13 mouse cellular contexts compared by ENCODE assay signal in genomic region chr3:121474738-121475137, GRCm38 (mm10). TPM values are rescaled to one million over a fixed set of nuclear protein-coding genes. Genes with fewer than 3 reads are reported as not detected.
A peak's percentile ranks its signal among the peaks of the same experiment; 100 is the strongest.
DNase-seq lines count a peak whose midpoint lies in the region; ATAC-seq lines count a peak whose summit lies in the region.
"Had no signal": no experiment of that assay in that cellular context is flagged by ENCODE, and none has a peak within 500 bp of the region (broad histone marks: within the 10 kb centered on the region; RNA-seq: fewer than 3 reads in every experiment).

No protein-coding gene starts in this region.

- peak; percentile 77 for ATAC-seq in liver, embryonic 16.5 days (ENCODE audit: low read depth)

- no peaks in the 10 kb centered on the region for H3K9me3 ChIP-seq in liver, embryonic 16.5 days (replicated peaks; ENCODE audit: control insufficient read depth, low read length)
- H3K9me3 ChIP-seq: limb, embryonic 13.5 days had no signal

- DNase-seq in MEL-GATA-1-ER (ENCODE audit: extremely low read depth, low read depth): peak; percentile 71
- DNase-seq in c-Kit-positive CD71-positive TER-119-positive erythroid progenitor cells, embryonic 14.5 days (ENCODE audit: low spot score): peak; percentile 43
- DNase-seq in thymus, postnatal 10 days (ENCODE audit: low spot score in 2 of 2): peak; percentile 38 to 42
- DNase-seq in lung, postnatal 25 days (ENCODE audit: low spot score): no peak
- no peak for DNase-seq in kidney, postnatal 4 days
- DNase-seq in embryo, embryonic 9.5 days (ENCODE audit: extremely low spot score): no peak
- DNase-seq in kidney, postnatal 36 days: no peak
- DNase-seq: gastrocnemius, postnatal 36 days; lung, postnatal 14 days; midbrain, embryonic 14.5 days had no signal

- WGBS in liver, embryonic 16.5 days (ENCODE audit: insufficient replicate concordance): 18% methylated on average over 3 of the region's 3 CpGs

- H3K27me3 ChIP-seq in liver, embryonic 16.5 days (ENCODE audit: control insufficient read depth, insufficient read depth, low read depth, low read length): no peaks in the 10 kb centered on the region
- H3K27me3 ChIP-seq: limb, embryonic 13.5 days had no signal

- H3K27ac ChIP-seq in liver, embryonic 16.5 days (ENCODE audit: low read length): peak overlapping the region; percentile 1; the same call in 1 of the 2 replicates
- H3K27ac ChIP-seq: kidney, postnatal 0 days; limb, embryonic 13.5 days had no signal

- H3K4me3 ChIP-seq in liver, embryonic 16.5 days (ENCODE audit: low read depth, low read length): no peak overlapping the region
- H3K4me3 ChIP-seq: limb, embryonic 13.5 days had no signal

- H3K4me2 ChIP-seq in liver, embryonic 16.5 days (ENCODE audit: low read depth, low read length): no peak overlapping the region
- H3K4me2 ChIP-seq: limb, embryonic 13.5 days had no signal

- peaks cover 7% of the 10 kb centered on the region for H3K4me1 ChIP-seq in liver, embryonic 16.5 days (ENCODE audit: control insufficient read depth, low read depth, low read length)

- no peak overlapping the region for H3K9ac ChIP-seq in liver, embryonic 16.5 days (ENCODE audit: low read depth, low read length)
- H3K9ac ChIP-seq: limb, embryonic 13.5 days had no signal

- H3K36me3 ChIP-seq in liver, embryonic 16.5 days (ENCODE audit: control insufficient read depth, insufficient read depth): no peaks in the 10 kb centered on the region
- H3K36me3 ChIP-seq: limb, embryonic 13.5 days had no signal

RNA-seq across cellular contexts. Expression of gene Cnn3, which starts 48.4 kb away (rescaled TPM):
- 100.0 and 103 TPM in 2 replicates for polyA plus RNA-seq in liver, embryonic 16.5 days (2015; fragmentation: Nextera tagmentation; extraction: Ambion mirVana)

RNA-seq across cellular contexts. Expression of gene Slc44a3, which starts 57.5 kb away (rescaled TPM):
- 19.0 and 22.8 TPM in 2 replicates for polyA plus RNA-seq in liver, embryonic 16.5 days (2015; fragmentation: Nextera tagmentation; extraction: Ambion mirVana)

Comparison
In these comparisons a context has a peak if more than half of its experiments do, and no peak if none do; other contexts are left out.
1. DNase-seq: peak in MEL-GATA-1-ER (single experiment), c-Kit-positive CD71-positive TER-119-positive erythroid progenitor cells, embryonic 14.5 days (single experiment) and thymus, postnatal 10 days (2 of 2); none in lung, postnatal 25 days (single experiment), kidney, postnatal 4 days (0 of 2), embryo, embryonic 9.5 days (single experiment) and kidney, postnatal 36 days (0 of 2).